Mouse (Mus musculus) forebrain, embryonic 16.5 days (tissue): ENCODE data around the gene Pbx3. TPM values are rescaled to one million over a fixed set of nuclear protein-coding genes. Genes with fewer than 3 reads are reported as not detected.

Source experiments
- ATAC-seq: fragments of 200-750 bp; cut with Nextera tagmentation; 2 replicates; pipeline ENCODE4 v1.8.0; 2017; ENCODE audit warnings: mild to moderate bottlenecking, moderate library complexity
- H3K27ac ChIP-seq: fragments of 300-500 bp; sonication (generic); 2 replicates; pipeline ENCODE4 v1.5.1; 2014; ENCODE audit warnings: low read length, control low read depth
- H3K27me3 ChIP-seq: fragments of 300-500 bp; sonication (generic); replicated peaks from 2 replicates; pipeline ENCODE4 v1.6.1; 2014; ENCODE audit warnings: low read length; ENCODE audit not compliant: control insufficient read depth, insufficient read depth
- H3K36me3 ChIP-seq: fragments of 300-500 bp; sonication (generic); 2 replicates; pipeline ENCODE4 v1.6.1; 2014; ENCODE audit not compliant: control insufficient read depth, insufficient read depth
- H3K4me1 ChIP-seq: fragments of 300-500 bp; sonication (generic); replicated peaks from 2 replicates; pipeline ENCODE4 v1.6.1; 2014; ENCODE audit warnings: low read length; ENCODE audit not compliant: control insufficient read depth, insufficient read depth
- H3K4me2 ChIP-seq: fragments of 300-500 bp; sonication (generic); 2 replicates; pipeline ENCODE4 v1.6.1; 2014; ENCODE audit warnings: mild to moderate bottlenecking, low read length, control low read depth
- H3K4me3 ChIP-seq: fragments of 300-500 bp; sonication (generic); replicated peaks from 2 replicates; pipeline ENCODE4 v1.5.1; 2014; ENCODE audit warnings: mild to moderate bottlenecking, low read length, control low read depth
- H3K9ac ChIP-seq: fragments of 300-500 bp; sonication (generic); replicated peaks from 2 replicates; pipeline ENCODE4 v1.6.1; 2014; ENCODE audit warnings: low read depth, low read length, control low read depth
- H3K9me3 ChIP-seq: fragments of 300-500 bp; sonication (generic); 2 replicates; pipeline ENCODE4 v1.6.1; 2016; ENCODE audit warnings: low read length; ENCODE audit not compliant: control insufficient read depth
- WGBS: fragments of 180-500 bp; shearing (Covaris S2); extraction: QIAGEN DNeasy Blood & Tissue Kit; methylation state at CpG from one replicate; pipeline ENCODE4 v1.1.7; 2014; 5-methylcytosine and 5-hydroxymethylcytosine counted together
- polyA plus RNA-seq: library from polyadenylated mRNA; unstranded; fragments of >200 nt; fragmentation: Nextera tagmentation; extraction: Ambion mirVana; gene quantifications from 2 replicates; pipeline ENCODE4 v1.2.1, GENCODE M21; 2015

Pbx3 gene
- polyA plus RNA-seq, 1 experiment from 2014 or later: 71.1 TPM

- 86% methylated on average over 12 of the region's 12 CpGs for WGBS
- H3K27ac ChIP-seq: no peak overlapping the region
- peaks cover 46% of the 10 kb centered on the region for H3K27me3 ChIP-seq
- no peak overlapping the region for H3K9ac ChIP-seq
- ATAC-seq: no peak
- no peak overlapping the region for H3K4me2 ChIP-seq
- H3K9me3 ChIP-seq: no peaks in the 10 kb centered on the region
- H3K4me1 ChIP-seq: no peaks in the 10 kb centered on the region
- H3K36me3 ChIP-seq: no peaks in the 10 kb centered on the region
- H3K4me3 ChIP-seq: no peak overlapping the region
These were observed 249.0 kb downstream of the Pbx3 start for GRCm38 (mm10) chr2:34123896-34124295.

Other genes with a start within 250 kb of the Pbx3 start
- gene Mapkap1, start 33.6 kb upstream of the Pbx3 start, polyA plus RNA-seq: 99.3 and 100 TPM in 2 replicates